Mouse (Mus musculus): ENCODE data around the gene Arhgef3.

DNA sequence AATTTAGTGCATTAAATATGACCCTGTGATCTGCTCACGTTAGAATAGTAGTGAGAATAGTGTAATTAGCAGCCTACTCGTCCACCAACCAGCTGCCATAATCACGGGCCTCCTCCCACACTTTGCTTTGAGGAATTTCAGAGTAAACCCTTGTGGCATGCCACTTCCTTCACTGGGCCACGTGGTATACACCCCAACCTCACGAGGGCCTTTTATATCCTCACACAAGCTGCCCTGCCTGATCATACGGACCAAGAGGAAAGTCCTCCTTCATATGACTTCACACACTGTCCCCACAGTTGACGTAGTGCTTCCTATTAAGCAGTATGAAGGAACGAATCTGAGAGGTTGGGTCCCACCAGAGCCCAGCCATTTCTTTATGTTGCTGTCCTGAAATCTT, 202.4 kb downstream of the Arhgef3 start:
- TF ChIP-seq CHD2 (IDR thresholded peaks at IDR 0.05; ENCODE audit: low read depth, low read length) (no peak), HCFC1 (IDR thresholded peaks at IDR 0.05; ENCODE audit: borderline replicate concordance, insufficient read depth, low read length) (no peak), MAFK (IDR thresholded peaks at IDR 0.05; ENCODE audit: insufficient read depth, low read depth, low read length) (no peak)

All from ES-E14 (cell line).